Mouse (Mus musculus) CD8-positive naive resting alpha-beta T cell, adult 2 months (primary cell): Measurements from ENCODE around the gene Igf1r.

Experiments
- DNase-seq, 2 experiments: peaks; one replicate each; pipeline ENCODE4 v3.0.0; 2022; ENCODE audit warnings: low read depth in 2 of 2, low spot score in 2 of 2

Igf1r gene

GRCm38 (mm10) chr7:68264028-68264453 lies 311.4 kb downstream of the Igf1r start, which contains the start of gene Pgpep1l:
Gene Pgpep1l, minus strand, starts transcription at chr7:68264233.
- DNase-seq = peak in 1 of 2 experiments; percentile 32

- DNase-seq = peak; percentile 85 to 86
Observed at GRCm38 (mm10) chr7:68264531-68264930, 311.9 kb downstream of the Igf1r start.

- no peak for DNase-seq
Observed at GRCm38 (mm10) chr7:68265391-68265790, 312.8 kb downstream of the Igf1r start.

- DNase-seq = no peak
Observed at GRCm38 (mm10) chr7:68266691-68267090, 314.1 kb downstream of the Igf1r start.

GRCm38 (mm10) chr7:68270551-68270950 lies 317.9 kb downstream of the Igf1r start:
- DNase-seq = no peak

- DNase-seq = no peak
Observed at GRCm38 (mm10) chr7:68271816-68272215, 319.2 kb downstream of the Igf1r start.

- no peak for DNase-seq
Observed at GRCm38 (mm10) chr7:68272607-68273006, 320.0 kb downstream of the Igf1r start.

GRCm38 (mm10) chr7:68273515-68273914 lies 320.9 kb downstream of the Igf1r start, which contains the start of gene Fam169b:
Gene Fam169b, plus strand, starts transcription at chr7:68273839.
- no peak for DNase-seq

- no peak for DNase-seq
Observed at GRCm38 (mm10) chr7:68274218-68274617, 321.6 kb downstream of the Igf1r start.

GRCm38 (mm10) chr7:68274951-68275350 lies 322.3 kb downstream of the Igf1r start:
- DNase-seq = no peak

GRCm38 (mm10) chr7:68275445-68275837 lies 322.8 kb downstream of the Igf1r start:
- DNase-seq = peak; percentile 58 to 65

- peak; percentile 67 to 73 for DNase-seq
Observed at GRCm38 (mm10) chr7:68275838-68276731, 323.5 kb downstream of the Igf1r start.

- peak; percentile 47 to 50 for DNase-seq
Observed at GRCm38 (mm10) chr7:68277054-68277896, 324.6 kb downstream of the Igf1r start.

GRCm38 (mm10) chr7:68277897-68278270 lies 325.3 kb downstream of the Igf1r start:
- DNase-seq = no peak

- no peak for DNase-seq
Observed at GRCm38 (mm10) chr7:68278385-68278784, 325.8 kb downstream of the Igf1r start.

- peak; percentile 64 to 67 for DNase-seq
Observed at GRCm38 (mm10) chr7:68278908-68279307, 326.3 kb downstream of the Igf1r start.

- no peak for DNase-seq
Observed at GRCm38 (mm10) chr7:68279481-68279880, 326.9 kb downstream of the Igf1r start.

- peak; percentile 49 to 59 for DNase-seq
Observed at GRCm38 (mm10) chr7:68280352-68280869, 327.8 kb downstream of the Igf1r start.

- peak; percentile 49 to 52 for DNase-seq
Observed at GRCm38 (mm10) chr7:68281341-68281740, 328.7 kb downstream of the Igf1r start.

GRCm38 (mm10) chr7:68282304-68283132 lies 329.9 kb downstream of the Igf1r start:
- DNase-seq = peak in 1 of 2 experiments; percentile 42
